Mouse (Mus musculus) intestine, embryonic 15.5 days (tissue): ENCODE data around the gene Mrpl48. TPM values are rescaled to one million over a fixed set of nuclear protein-coding genes. Genes with fewer than 3 reads are reported as not detected.

Source experiments
- ATAC-seq: fragments of 200-750 bp; cut with Nextera tagmentation; 2 replicates; pipeline ENCODE4 v1.8.0; 2017; ENCODE audit warnings: moderate TSS enrichment, moderate library complexity
- H3K27ac ChIP-seq: fragments of 300-500 bp; sonication (generic); 2 replicates; pipeline ENCODE4 v1.5.1; 2015; ENCODE audit warnings: mild to moderate bottlenecking, inconsistent platforms
- H3K27me3 ChIP-seq: fragments of 300-500 bp; sonication (generic); replicated peaks from 2 replicates; pipeline ENCODE4 v1.6.1; 2015; ENCODE audit warnings: inconsistent platforms
- H3K36me3 ChIP-seq: fragments of 300-500 bp; sonication (generic); 2 replicates; pipeline ENCODE4 v1.6.1; 2015; ENCODE audit warnings: inconsistent platforms
- H3K4me1 ChIP-seq: fragments of 300-500 bp; sonication (generic); replicated peaks from 2 replicates; pipeline ENCODE4 v1.6.1; 2015; ENCODE audit warnings: inconsistent platforms
- H3K4me2 ChIP-seq: fragments of 300-500 bp; sonication (generic); replicated peaks from 2 replicates; pipeline ENCODE4 v1.6.1; 2015; ENCODE audit warnings: mild to moderate bottlenecking, inconsistent platforms
- H3K4me3 ChIP-seq: fragments of 300-500 bp; sonication (generic); replicated peaks from 2 replicates; pipeline ENCODE4 v1.5.1; 2015; ENCODE audit warnings: inconsistent platforms
- H3K9ac ChIP-seq: fragments of 300-500 bp; sonication (generic); 2 replicates; pipeline ENCODE4 v1.6.1; 2015; ENCODE audit warnings: inconsistent platforms
- H3K9me3 ChIP-seq: fragments of 300-500 bp; sonication (generic); 2 replicates; pipeline ENCODE4 v1.6.1; 2016; ENCODE audit warnings: inconsistent platforms
- WGBS: fragments of 180-500 bp; shearing (Covaris S2); methylation state at CpG from one replicate; pipeline ENCODE4 v1.1.7; 2015; 5-methylcytosine and 5-hydroxymethylcytosine counted together
- polyA plus RNA-seq: library from polyadenylated mRNA; unstranded; fragments of >200 nt; fragmentation: Nextera tagmentation; extraction: Ambion mirVana; gene quantifications from 2 replicates; pipeline ENCODE4 v1.2.1, GENCODE M21; 2015

Mrpl48 gene
- polyA plus RNA-seq, 1 experiment from 2014 or later = 87.9 TPM

DNA sequence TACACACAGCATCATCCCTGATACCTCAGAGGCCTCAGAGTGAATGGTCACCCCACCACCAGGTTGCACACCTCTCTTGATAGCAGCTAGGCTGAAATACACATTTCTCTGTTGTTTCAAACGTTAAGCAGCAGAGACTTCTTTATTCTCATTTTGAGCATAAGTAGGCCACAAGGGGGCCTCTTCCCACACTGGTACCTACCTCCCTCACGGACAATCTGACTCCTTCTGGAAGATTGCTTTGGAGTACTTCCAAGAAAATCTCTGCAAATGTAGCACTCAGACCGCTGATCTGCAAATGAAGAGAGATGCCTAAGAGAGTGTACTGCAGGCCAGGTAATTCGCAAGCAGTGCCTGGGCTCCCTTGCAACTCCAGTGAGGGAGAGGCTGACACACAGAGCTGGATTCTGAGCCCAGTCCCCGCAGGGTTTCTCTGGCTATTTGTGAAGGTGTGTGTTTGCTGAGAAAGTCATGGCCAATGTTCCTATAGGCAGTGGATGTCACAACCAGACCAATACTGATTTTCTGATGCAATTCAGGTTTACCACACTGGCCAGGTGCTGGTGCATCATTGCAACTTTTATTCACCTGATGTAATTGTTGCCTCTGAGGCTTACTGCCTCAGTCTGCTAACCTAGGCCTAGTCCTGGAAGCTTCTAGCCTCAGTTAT, 57.6 kb downstream of the Mrpl48 start:
- Histone ChIP-seq H3K27ac (no peak overlapping the region), H3K4me2 (no peak overlapping the region), H3K27me3 (no peaks in the 10 kb centered on the region), H3K4me3 (no peak overlapping the region), H3K9me3 (no peaks in the 10 kb centered on the region), H3K36me3 (0 out of 2 replicates have a peak, but pooled peaks cover 5% of the 10 kb centered on the region), H3K9ac (no peak overlapping the region), H3K4me1 (peaks cover 1% of the 10 kb centered on the region; the same call in 1 of the 2 replicates)
- 55% methylated on average over 5 of the region's 5 CpGs for WGBS
- no peak for ATAC-seq

DNA sequence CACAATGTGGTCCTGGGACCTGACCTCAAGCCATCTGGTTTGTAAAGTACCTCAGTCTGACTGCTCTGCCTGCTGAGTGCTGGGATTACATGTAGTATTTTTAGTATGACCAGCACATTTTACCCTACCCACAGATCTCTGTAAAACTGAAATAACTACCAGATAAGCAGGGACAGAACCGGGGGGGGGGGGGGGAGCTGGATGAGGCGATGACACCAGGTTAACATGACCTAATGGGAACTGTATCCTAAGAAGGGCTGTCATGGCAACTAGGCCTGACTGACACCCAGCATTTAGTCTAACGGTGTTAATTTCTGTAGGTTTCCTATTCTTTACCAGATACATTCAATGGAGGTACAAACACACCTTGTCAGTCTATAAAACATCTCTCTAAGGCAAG, 58.3 kb downstream of the Mrpl48 start:
- no peak overlapping the region for H3K4me3 ChIP-seq
- no peak for ATAC-seq
- H3K9me3 ChIP-seq = no peaks in the 10 kb centered on the region
- H3K27me3 ChIP-seq = no peaks in the 10 kb centered on the region
- H3K9ac ChIP-seq = no peak overlapping the region
- no peaks in the 10 kb centered on the region for H3K4me1 ChIP-seq
- WGBS = 88% methylated on average over 3 of the region's 3 CpGs
- H3K27ac ChIP-seq = no peak overlapping the region
- H3K36me3 ChIP-seq = 0 out of 2 replicates have a peak, but pooled peaks cover 5% of the 10 kb centered on the region
- no peak overlapping the region for H3K4me2 ChIP-seq

DNA sequence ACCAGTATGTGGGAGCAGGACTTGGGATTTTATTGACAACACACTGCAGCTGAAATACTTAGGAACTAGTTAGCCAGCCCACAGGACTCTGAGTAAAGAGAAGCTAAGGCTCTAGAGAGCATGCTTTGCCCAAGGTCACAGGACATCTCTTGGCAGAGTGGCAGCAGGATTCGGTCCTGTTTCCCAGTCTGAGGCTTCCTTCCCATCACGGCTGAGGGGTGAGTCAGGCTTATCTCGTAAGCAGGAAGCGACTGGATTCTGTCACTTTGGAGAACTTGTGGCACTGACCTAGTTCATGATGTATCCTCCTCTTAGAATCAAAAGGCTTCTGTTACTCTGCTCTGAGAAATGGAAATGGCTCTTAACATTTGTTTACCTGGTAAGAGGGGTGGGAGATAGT, 60.5 kb downstream of the Mrpl48 start:
- no peak for ATAC-seq
- no peak overlapping the region for H3K9ac ChIP-seq
- no peaks in the 10 kb centered on the region for H3K27me3 ChIP-seq
- no peak overlapping the region for H3K4me3 ChIP-seq
- H3K4me2 ChIP-seq = no peak overlapping the region
- no peaks in the 10 kb centered on the region for H3K9me3 ChIP-seq
- 0 out of 2 replicates have a peak, but pooled peaks cover 5% of the 10 kb centered on the region for H3K36me3 ChIP-seq
- H3K4me1 ChIP-seq = no peaks in the 10 kb centered on the region
- WGBS = 44% methylated on average over 4 of the region's 4 CpGs
- no peak overlapping the region for H3K27ac ChIP-seq

DNA sequence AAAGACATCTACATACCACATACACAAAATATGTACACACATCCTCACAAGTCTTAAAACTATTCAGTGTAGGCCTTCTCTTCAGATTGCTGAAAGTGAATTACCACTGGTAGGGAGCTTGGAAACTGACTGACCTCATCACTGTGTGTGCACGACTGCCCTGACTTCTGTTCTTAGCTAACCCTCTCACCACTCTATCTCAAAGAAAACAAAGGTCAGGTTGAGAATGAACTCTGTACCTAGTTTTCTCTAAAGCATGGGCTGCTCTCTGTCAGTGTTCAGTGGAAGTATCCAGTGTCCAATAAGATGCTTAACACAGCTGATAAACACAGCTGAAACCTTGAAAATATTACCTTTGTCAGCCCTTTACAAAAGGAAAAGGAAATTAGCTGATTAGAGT, 63.7 kb downstream of the Mrpl48 start:
- Histone ChIP-seq H3K4me3 (no peak overlapping the region), H3K36me3 (peaks cover 4% of the 10 kb centered on the region; the same call in 1 of the 2 replicates), H3K9ac (no peak overlapping the region), H3K4me1 (no peaks in the 10 kb centered on the region), H3K4me2 (no peak overlapping the region), H3K9me3 (no peaks in the 10 kb centered on the region), H3K27me3 (no peaks in the 10 kb centered on the region), H3K27ac (no peak overlapping the region)
- peak; percentile 88 for ATAC-seq
- WGBS = 38% methylated on average over 1 of the region's 1 CpGs

DNA sequence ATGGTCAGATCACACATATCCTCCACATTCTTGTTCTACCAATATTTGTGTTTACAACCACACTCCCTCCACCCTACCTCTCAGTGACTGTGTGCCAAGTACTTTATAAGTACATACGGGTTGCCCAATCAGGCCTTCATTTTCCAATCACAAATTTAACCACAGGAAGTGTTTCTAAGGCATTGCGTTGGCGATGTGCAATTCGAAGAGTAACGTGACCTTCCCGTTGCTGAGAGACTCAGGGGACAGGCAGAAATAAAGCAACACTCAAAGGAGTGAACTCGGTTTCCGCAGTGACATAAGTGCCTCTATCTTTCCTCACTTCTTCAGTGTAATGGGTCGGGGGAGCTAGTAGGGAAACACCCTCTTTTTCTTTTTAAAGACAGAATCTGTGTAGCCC, 68.6 kb downstream of the Mrpl48 start:
- ATAC-seq = no peak
- H3K4me3 ChIP-seq = no peak overlapping the region
- H3K4me1 ChIP-seq = 0 out of 2 replicates have a peak, but pooled peaks cover 5% of the 10 kb centered on the region
- no peak overlapping the region for H3K27ac ChIP-seq
- no peak overlapping the region for H3K9ac ChIP-seq
- no peaks in the 10 kb centered on the region for H3K27me3 ChIP-seq
- H3K9me3 ChIP-seq = no peaks in the 10 kb centered on the region
- WGBS = 94% methylated on average over 9 of the region's 9 CpGs
- peaks cover 12% of the 10 kb centered on the region for H3K36me3 ChIP-seq
- H3K4me2 ChIP-seq = no peak overlapping the region

DNA sequence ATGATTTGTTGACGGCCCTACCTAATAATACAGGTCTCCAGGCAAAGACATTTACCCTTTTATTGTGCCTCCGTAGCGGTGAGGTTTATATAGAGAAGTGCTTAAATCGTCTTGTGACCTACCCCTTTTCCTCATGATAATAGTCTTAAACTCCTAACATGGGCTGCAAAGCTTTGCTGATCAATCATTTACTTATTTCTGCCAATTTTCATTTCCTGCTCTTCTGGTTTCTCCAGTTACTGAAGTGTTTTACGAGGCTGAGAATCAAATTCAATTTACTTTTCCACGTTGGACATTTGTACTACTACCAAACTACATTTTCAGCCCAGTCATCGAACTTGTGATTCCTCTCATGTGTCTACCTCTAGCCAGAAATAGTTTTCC, 70.6 kb downstream of the Mrpl48 start:
- peak overlapping the region; percentile 71 for H3K9ac ChIP-seq
- no peaks in the 10 kb centered on the region for H3K27me3 ChIP-seq
- peak; percentile 57 for ATAC-seq

DNA sequence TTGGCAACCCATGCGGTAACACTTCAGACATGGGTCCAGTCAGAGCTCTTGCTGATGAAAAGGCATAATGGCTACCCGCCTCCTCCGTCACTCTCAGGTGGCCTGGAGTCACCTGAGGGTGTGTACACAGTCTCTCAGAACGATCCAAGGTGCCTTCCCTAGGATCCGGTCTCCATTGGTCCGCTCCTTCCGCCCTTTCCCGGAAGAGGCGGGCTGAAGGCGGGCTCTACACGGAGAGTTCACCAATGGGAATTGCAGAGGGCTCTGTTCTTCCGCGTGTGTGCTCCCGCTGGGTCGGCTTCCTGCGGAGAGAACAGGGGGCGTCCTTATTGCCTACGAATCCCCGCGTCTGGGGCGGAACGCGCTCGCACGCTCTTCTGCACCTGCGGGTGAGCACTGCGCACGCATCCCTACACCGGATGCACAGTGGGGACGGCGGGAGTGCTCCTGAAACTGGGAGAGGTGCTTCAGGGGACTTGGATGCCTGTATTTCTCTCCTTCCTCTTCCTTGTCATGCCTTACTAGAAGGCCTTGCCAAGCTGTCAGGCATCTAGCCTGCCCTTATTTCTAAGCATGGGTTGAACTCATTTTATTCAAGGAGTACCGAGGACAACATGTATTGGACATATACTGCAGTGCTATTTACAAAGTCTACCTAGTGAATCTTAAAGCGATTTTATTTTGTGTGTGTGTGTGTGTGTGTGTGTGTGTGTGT, 71.1 kb downstream of the Mrpl48 start, which contains the start of gene Coa4:
Gene Coa4 (plus strand): TSS at position 268 of the 715 bp plus-strand sequence.
- ATAC-seq = peak; percentile 98
- Histone ChIP-seq H3K27ac (peak within 1 kb of the TSS; percentile 93), H3K4me3 (peak within 1 kb of the TSS; percentile 67), H3K27me3 (no peaks in the 10 kb centered on the region), H3K4me2 (peak within 1 kb of the TSS; percentile 58), H3K9me3 (no peaks in the 10 kb centered on the region), H3K4me1 (0 out of 2 replicates have a peak, but pooled peaks cover 5% of the 10 kb centered on the region), H3K9ac (peak within 1 kb of the TSS; percentile 71), H3K36me3 (peaks cover 12% of the 10 kb centered on the region)
- under 1% methylated on average over 33 of the region's 33 CpGs for WGBS

More for the DNA sequence above, 70.6 kb downstream of the Mrpl48 start:
- Histone ChIP-seq H3K36me3 (peaks cover 12% of the 10 kb centered on the region), H3K4me2 (peak overlapping the region; percentile 58), H3K4me1 (0 out of 2 replicates have a peak, but pooled peaks cover 5% of the 10 kb centered on the region), H3K4me3 (peak overlapping the region; percentile 67), H3K9me3 (no peaks in the 10 kb centered on the region), H3K27ac (peak overlapping the region; percentile 93)
- WGBS = 23% methylated on average over 7 of the region's 7 CpGs

DNA sequence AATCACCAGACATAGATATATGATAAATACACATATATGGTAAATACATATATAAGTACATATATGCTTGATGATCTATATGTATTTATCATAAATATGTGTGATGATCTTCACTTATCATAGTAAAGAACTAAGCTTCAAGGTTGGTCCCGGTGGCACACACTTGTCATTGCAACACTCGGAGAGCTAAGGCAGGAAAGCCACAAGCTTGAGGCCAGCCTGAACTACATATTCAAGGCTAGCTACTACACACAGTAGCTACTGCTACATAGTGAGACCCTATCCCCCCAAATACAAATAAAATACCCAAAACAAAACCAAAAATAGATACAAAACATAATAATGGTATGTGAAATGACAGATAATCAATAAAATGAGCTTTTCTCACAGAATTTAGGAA, 72.3 kb downstream of the Mrpl48 start:
- H3K36me3 ChIP-seq = peaks cover 12% of the 10 kb centered on the region
- H3K4me3 ChIP-seq = no peak overlapping the region
- H3K27me3 ChIP-seq = no peaks in the 10 kb centered on the region
- WGBS = 81% methylated on average over 2 of the region's 2 CpGs
- H3K4me2 ChIP-seq = no peak overlapping the region; the same call in 1 of the 2 replicates
- no peak overlapping the region for H3K9ac ChIP-seq
- no peaks in the 10 kb centered on the region for H3K9me3 ChIP-seq
- H3K4me1 ChIP-seq = 0 out of 2 replicates have a peak, but pooled peaks cover 5% of the 10 kb centered on the region
- ATAC-seq = no peak
- H3K27ac ChIP-seq = no peak overlapping the region

DNA sequence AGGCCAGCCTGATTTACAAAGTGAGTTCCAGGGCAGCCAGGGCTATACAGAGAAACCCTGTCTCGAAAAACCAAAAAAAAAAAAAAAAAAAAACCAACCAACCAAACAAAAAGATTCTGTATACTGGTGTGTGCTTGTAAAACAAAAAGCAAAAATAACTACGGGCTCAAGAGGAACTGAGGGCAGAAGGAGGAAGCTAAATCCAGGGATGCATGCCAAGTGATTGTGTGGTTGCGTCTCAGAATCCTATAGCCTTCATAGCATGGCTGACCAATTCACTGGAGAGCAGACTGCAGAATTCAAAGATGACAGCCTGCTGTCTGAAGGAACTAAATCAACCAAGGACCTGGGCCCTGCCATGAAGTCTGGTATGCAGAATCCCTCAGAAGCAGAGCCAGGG, 73.9 kb downstream of the Mrpl48 start:
- no peak for ATAC-seq
- Histone ChIP-seq H3K9ac (no peak overlapping the region), H3K4me2 (no peak overlapping the region), H3K27ac (no peak overlapping the region), H3K4me3 (no peak overlapping the region), H3K36me3 (peaks cover 7% of the 10 kb centered on the region), H3K27me3 (no peaks in the 10 kb centered on the region), H3K9me3 (no peaks in the 10 kb centered on the region), H3K4me1 (0 out of 2 replicates have a peak, but pooled peaks cover 5% of the 10 kb centered on the region)
- 88% methylated on average over 3 of the region's 3 CpGs for WGBS

DNA sequence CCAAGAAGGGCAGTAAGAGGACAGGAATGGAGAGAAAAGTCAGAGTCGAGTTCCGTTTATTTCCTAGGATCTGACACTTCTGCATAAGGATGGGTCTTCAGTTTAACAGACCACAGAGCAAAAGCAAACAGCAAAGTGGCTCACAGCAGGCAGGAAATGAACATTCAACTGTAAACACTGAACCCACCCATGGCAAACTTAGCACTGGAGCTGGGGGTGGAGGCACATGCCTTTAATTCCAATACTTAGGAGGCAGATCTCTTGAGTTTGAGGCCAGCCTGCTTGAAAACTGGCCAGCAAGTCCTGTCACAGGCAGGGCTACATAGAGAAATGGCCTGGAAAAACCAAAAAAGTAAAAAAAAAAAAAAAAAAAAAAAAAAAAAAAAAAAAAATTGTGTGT, 74.6 kb downstream of the Mrpl48 start:
- 12% methylated on average over 2 of the region's 2 CpGs for WGBS
- H3K4me2 ChIP-seq = no peak overlapping the region
- no peak overlapping the region for H3K4me3 ChIP-seq
- H3K9me3 ChIP-seq = no peaks in the 10 kb centered on the region
- no peaks in the 10 kb centered on the region for H3K36me3 ChIP-seq
- no peak overlapping the region for H3K27ac ChIP-seq
- 0 out of 2 replicates have a peak, but pooled peaks cover 5% of the 10 kb centered on the region for H3K4me1 ChIP-seq
- no peak for ATAC-seq
- no peak overlapping the region for H3K9ac ChIP-seq
- H3K27me3 ChIP-seq = no peaks in the 10 kb centered on the region

DNA sequence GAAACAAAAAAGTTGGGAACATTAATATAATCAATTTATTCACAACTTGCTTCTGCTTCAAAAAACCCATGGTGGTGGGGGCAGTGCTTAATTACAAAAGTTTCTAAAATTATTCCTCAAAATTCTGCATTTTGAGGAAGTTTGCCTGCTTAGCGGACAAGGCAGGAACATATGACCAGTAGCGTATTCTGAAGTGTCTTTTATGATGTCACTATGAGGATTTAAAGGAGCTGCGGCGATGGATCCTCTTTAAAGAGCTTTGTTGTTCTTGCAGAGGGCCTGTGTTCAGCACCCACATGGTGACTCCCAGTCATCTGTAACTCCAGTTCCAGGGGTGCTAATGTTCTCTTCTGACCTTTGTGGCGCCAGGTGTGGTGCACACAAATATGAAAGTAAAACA, 77.3 kb downstream of the Mrpl48 start:
- Histone ChIP-seq H3K36me3 (no peaks in the 10 kb centered on the region), H3K27ac (no peak overlapping the region), H3K9me3 (no peaks in the 10 kb centered on the region), H3K4me2 (no peak overlapping the region), H3K4me3 (no peak overlapping the region), H3K27me3 (no peaks in the 10 kb centered on the region), H3K9ac (no peak overlapping the region), H3K4me1 (no peaks in the 10 kb centered on the region)
- 86% methylated on average over 5 of the region's 5 CpGs for WGBS
- no peak for ATAC-seq

DNA sequence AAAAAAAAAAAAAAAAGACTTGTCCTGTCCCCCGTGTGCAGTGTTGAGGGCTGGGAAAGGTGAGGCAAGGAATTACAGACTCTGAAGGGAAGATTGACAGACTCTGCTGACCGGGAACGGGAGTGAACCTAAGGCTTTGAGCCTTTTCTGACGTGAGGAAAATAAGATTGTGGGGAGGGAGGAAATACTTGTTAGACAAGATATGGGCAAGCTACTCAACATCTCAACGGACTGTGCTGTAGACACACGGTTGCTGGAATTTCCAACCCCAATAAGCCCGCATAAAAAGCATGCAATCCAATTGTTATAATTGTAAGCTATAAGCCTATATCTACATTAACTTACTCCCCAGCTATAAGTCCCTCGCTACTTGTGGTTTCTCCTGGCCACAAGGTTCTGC, 83.4 kb downstream of the Mrpl48 start:
- no peak overlapping the region for H3K9ac ChIP-seq
- H3K4me3 ChIP-seq = no peak overlapping the region
- no peak overlapping the region for H3K27ac ChIP-seq
- 55% methylated on average over 8 of the region's 8 CpGs for WGBS
- ATAC-seq = peak; percentile 26; the same call in 1 of the 2 replicates
- no peaks in the 10 kb centered on the region for H3K4me1 ChIP-seq
- no peaks in the 10 kb centered on the region for H3K36me3 ChIP-seq
- H3K4me2 ChIP-seq = no peak overlapping the region
- no peaks in the 10 kb centered on the region for H3K27me3 ChIP-seq
- H3K9me3 ChIP-seq = no peaks in the 10 kb centered on the region
